Mouse (Mus musculus) myocyte (in vitro differentiated cells): Measurements from ENCODE around the gene Creb3. TPM values are rescaled to one million over a fixed set of nuclear protein-coding genes. Genes with fewer than 3 reads are reported as not detected.

Source experiments
- H3K27me3 ChIP-seq: one replicate; pipeline ENCODE4 v1.6.1; 2011; ENCODE audit not compliant: control insufficient read depth, insufficient read depth, insufficient read length
- H3K36me3 ChIP-seq: one replicate; pipeline ENCODE4 v1.6.1; 2011; ENCODE audit not compliant: control insufficient read depth, insufficient read depth
- H3K4me2 ChIP-seq: one replicate; pipeline ENCODE4 v1.6.1; 2011; ENCODE audit warnings: low read depth, control low read depth
- H3K4me3 ChIP-seq: one replicate; pipeline ENCODE4 v1.5.1; 2011; ENCODE audit warnings: mild to moderate bottlenecking, control low read depth, moderate library complexity
- H3K79me2 ChIP-seq: one replicate; pipeline ENCODE4 v1.6.1; 2011; ENCODE audit not compliant: control insufficient read depth, insufficient read depth
- H3ac ChIP-seq: one replicate; pipeline ENCODE4 v1.6.1; 2011; ENCODE audit not compliant: control insufficient read depth, insufficient read length
- CEBPB ChIP-seq: IDR thresholded peaks from 2 replicates; pipeline ENCODE4 v1.6.1; 2011; ENCODE audit warnings: mild to moderate bottlenecking, moderate library complexity; ENCODE audit not compliant: poor library complexity, insufficient read depth, severe bottlenecking
- E2F4 ChIP-seq: IDR thresholded peaks from one replicate; pipeline ENCODE4 v1.6.1; 2011; ENCODE audit warnings: mild to moderate bottlenecking, control low read depth, moderate library complexity; ENCODE audit not compliant: insufficient read depth
- MAX ChIP-seq: IDR thresholded peaks from one replicate; pipeline ENCODE4 v1.6.1; 2011; ENCODE audit warnings: low read depth, mild to moderate bottlenecking, control low read depth
- MYOD1 ChIP-seq, 3 experiments: IDR thresholded peaks; one replicate each; pipeline ENCODE4 v1.6.1; 2011; ENCODE audit warnings: control low read depth in 2 of 3, low read depth in 2 of 3, mild to moderate bottlenecking in 2 of 3, moderate library complexity in 1 of 3; ENCODE audit not compliant: insufficient read length in 2 of 3, control insufficient read depth in 1 of 3
- MYOG ChIP-seq, 3 experiments: IDR thresholded peaks; one replicate each; pipeline ENCODE4 v1.6.1; 2011; ENCODE audit warnings: control low read depth in 2 of 3, low read depth in 2 of 3, mild to moderate bottlenecking in 2 of 3; ENCODE audit not compliant: insufficient read length in 2 of 3, control insufficient read depth in 1 of 3, insufficient read depth in 1 of 3
- POLR2A ChIP-seq: IDR thresholded peaks from one replicate; pipeline ENCODE4 v1.6.1; 2011; ENCODE audit warnings: low read depth, mild to moderate bottlenecking, control low read depth, moderate library complexity; ENCODE audit not compliant: insufficient read length
- POLR2AphosphoS2 ChIP-seq: IDR thresholded peaks from one replicate; pipeline ENCODE4 v1.6.1; 2011; ENCODE audit warnings: low read depth, control low read depth; ENCODE audit not compliant: insufficient read length
- REST ChIP-seq: IDR thresholded peaks from one replicate; pipeline ENCODE4 v1.6.1; 2011; ENCODE audit warnings: mild to moderate bottlenecking, control low read depth, moderate library complexity; ENCODE audit not compliant: insufficient read depth, insufficient read length
- SRF ChIP-seq: IDR thresholded peaks from one replicate; pipeline ENCODE4 v1.6.1; 2011; ENCODE audit warnings: low read depth; ENCODE audit not compliant: control insufficient read depth, insufficient read length
- TCF12 ChIP-seq: IDR thresholded peaks from one replicate; pipeline ENCODE4 v1.6.1; 2011; ENCODE audit warnings: mild to moderate bottlenecking, control low read depth; ENCODE audit not compliant: poor library complexity, insufficient read depth, severe bottlenecking
- TCF3 ChIP-seq: IDR thresholded peaks from one replicate; pipeline ENCODE4 v1.6.1; 2011; ENCODE audit warnings: low read depth, control low read depth; ENCODE audit not compliant: insufficient read length
- USF1 ChIP-seq: IDR thresholded peaks from one replicate; pipeline ENCODE4 v1.6.1; 2011; ENCODE audit warnings: low read depth, mild to moderate bottlenecking, control low read depth, moderate library complexity
- polyA plus RNA-seq: library from polyadenylated mRNA; unstranded; fragments of >200 nt; fragmentation: generic; extraction: Trizol; gene quantifications from one replicate; pipeline ENCODE4 v1.2.1, GENCODE M21; 2012; ENCODE audit warnings: missing spikeins

Creb3 gene
- polyA plus RNA-seq, 1 experiment = 73.9 TPM

GRCm38 (mm10) chr4:43555926-43556325 is 6.2 kb upstream of the Creb3 start:
- Histone ChIP-seq H3K4me3 (no peak overlapping the region), H3K36me3 (peaks cover 59% of the 10 kb centered on the region), H3K79me2 (peaks cover 39% of the 10 kb centered on the region), H3K4me2 (no peak overlapping the region), H3ac (no peak overlapping the region), H3K27me3 (no peaks in the 10 kb centered on the region)
- TF ChIP-seq MYOG (IDR thresholded peaks at IDR 0.05; ENCODE audit: control insufficient read depth in 1 of 3, insufficient read depth in 1 of 3, insufficient read length in 2 of 3, low read depth in 2 of 3) (no peak), TCF3 (no peak), POLR2AphosphoS2 (peak; percentile 17)

GRCm38 (mm10) chr4:43558028-43558630 is 4.0 kb upstream of the Creb3 start:
- Histone ChIP-seq H3K4me2 (peak overlapping the region; percentile 96), H3K79me2 (peaks cover 53% of the 10 kb centered on the region), H3ac (peak overlapping the region; percentile 88), H3K36me3 (peaks cover 39% of the 10 kb centered on the region), H3K4me3 (peak overlapping the region; percentile 82), H3K27me3 (no peaks in the 10 kb centered on the region)
- no peak for TF ChIP-seq TCF12
- 0 out of 2 replicates have a peak, but pooled peaks have one; percentile 32 for TF ChIP-seq CEBPB
- peak; percentile 18 for TF ChIP-seq POLR2AphosphoS2
- TF ChIP-seq POLR2A = peak; percentile 48
- TF ChIP-seq REST = no peak

- Histone ChIP-seq H3K79me2 (peaks cover 58% of the 10 kb centered on the region), H3K4me3 (peak overlapping the region; percentile 82), H3K27me3 (no peaks in the 10 kb centered on the region), H3K4me2 (peak overlapping the region; percentile 96), H3ac (peak overlapping the region; percentile 88), H3K36me3 (peaks cover 32% of the 10 kb centered on the region)
- TF ChIP-seq MYOD1 (IDR thresholded peaks at IDR 0.05; ENCODE audit: control insufficient read depth in 1 of 3, insufficient read length in 2 of 3, low read depth in 2 of 3) (peak in 1 of 3 experiments; percentile 39), POLR2AphosphoS2 (peak; percentile 76), CEBPB (no peak), TCF12 (no peak), MAX (no peak), SRF (peak; percentile 97), MYOG (IDR thresholded peaks at IDR 0.05; ENCODE audit: control insufficient read depth in 1 of 3, insufficient read depth in 1 of 3, insufficient read length in 2 of 3, low read depth in 2 of 3) (no peak), POLR2A (peak; percentile 78), REST (no peak), E2F4 (no peak), TCF3 (no peak), USF1 (no peak)
Measured at GRCm38 (mm10) chr4:43558631-43559356, 3.3 kb upstream of the Creb3 start.

GRCm38 (mm10) chr4:43559519-43560242 is 2.5 kb upstream of the Creb3 start:
- peaks cover 58% of the 10 kb centered on the region for H3K79me2 ChIP-seq
- H3K27me3 ChIP-seq = no peaks in the 10 kb centered on the region
- TF ChIP-seq E2F4 = no peak
- peak; percentile 90 for TF ChIP-seq CEBPB
- TF ChIP-seq USF1 = peak; percentile 22
- peak; percentile 41 for TF ChIP-seq POLR2A
- TF ChIP-seq MYOD1 (IDR thresholded peaks at IDR 0.05; ENCODE audit: control insufficient read depth in 1 of 3, insufficient read length in 2 of 3, low read depth in 2 of 3) = peak in 2 of 3 experiments; percentile 85 to 90
- TF ChIP-seq POLR2AphosphoS2 = peak; percentile 11
- H3K36me3 ChIP-seq = peaks cover 25% of the 10 kb centered on the region
- H3K4me2 ChIP-seq = peak overlapping the region; percentile 96
- peak overlapping the region; percentile 82 for H3K4me3 ChIP-seq
- H3ac ChIP-seq = peak overlapping the region; percentile 88

- Histone ChIP-seq H3K36me3 (peaks cover 25% of the 10 kb centered on the region), H3K27me3 (no peaks in the 10 kb centered on the region), H3K4me2 (peak overlapping the region; percentile 96), H3K4me3 (peak overlapping the region; percentile 82), H3K79me2 (peaks cover 58% of the 10 kb centered on the region), H3ac (peak overlapping the region; percentile 88)
- TF ChIP-seq MAX (peak; percentile 2), MYOD1 (IDR thresholded peaks at IDR 0.05; ENCODE audit: control insufficient read depth in 1 of 3, insufficient read length in 2 of 3, low read depth in 2 of 3) (peak in 1 of 3 experiments; percentile 89), MYOG (IDR thresholded peaks at IDR 0.05; ENCODE audit: control insufficient read depth in 1 of 3, insufficient read depth in 1 of 3, insufficient read length in 2 of 3, low read depth in 2 of 3) (peak in 2 of 3 experiments; percentile 63 to 72), SRF (peak; percentile 65), TCF3 (no peak), TCF12 (no peak), CEBPB (no peak), E2F4 (no peak), REST (no peak), POLR2AphosphoS2 (peak; percentile 79), USF1 (no peak), POLR2A (peak; percentile 65)
Measured at GRCm38 (mm10) chr4:43560243-43560611, 1.9 kb upstream of the Creb3 start.
